Mouse (Mus musculus) liver, adult 2 months (tissue): ENCODE data around the gene Vav2. TPM values are rescaled to one million over a fixed set of nuclear protein-coding genes. Genes with fewer than 3 reads are reported as not detected.

Experiments used
- DNase-seq: peaks from one replicate; pipeline ENCODE4 v3.0.0-alpha.2; 2011; ENCODE audit warnings: low read depth, low spot score; ENCODE audit errors: extremely low read depth
- H3K27ac ChIP-seq: fragments of 200-500 bp; replicated peaks from 2 replicates; pipeline ENCODE4 v1.5.1; 2012; ENCODE audit warnings: low read depth, mild to moderate bottlenecking, control low read depth, inconsistent platforms, low read length; ENCODE audit not compliant: insufficient read depth
- H3K27me3 ChIP-seq: fragments of 200-500 bp; 2 replicates; pipeline ENCODE4 v1.6.1; 2012; ENCODE audit warnings: mild to moderate bottlenecking, moderate library complexity, low read length, inconsistent platforms; ENCODE audit not compliant: control insufficient read depth, insufficient read depth
- H3K36me3 ChIP-seq: fragments of 200-500 bp; 2 replicates; pipeline ENCODE4 v1.6.1; 2012; ENCODE audit warnings: low read length, inconsistent platforms; ENCODE audit not compliant: control insufficient read depth, insufficient read depth
- H3K4me1 ChIP-seq: fragments of 200-500 bp; 2 replicates; pipeline ENCODE4 v1.6.1; 2011; ENCODE audit warnings: low read length; ENCODE audit not compliant: control insufficient read depth, insufficient read depth
- H3K4me3 ChIP-seq: fragments of 200-500 bp; 2 replicates; pipeline ENCODE4 v1.5.1; 2011; ENCODE audit warnings: low read depth, mild to moderate bottlenecking, control low read depth, low read length, moderate library complexity; ENCODE audit not compliant: insufficient read depth
- H3K79me2 ChIP-seq: fragments of 200-500 bp; 2 replicates; pipeline ENCODE4 v1.6.1; 2012; ENCODE audit warnings: inconsistent platforms, mild to moderate bottlenecking, low read length, moderate library complexity; ENCODE audit not compliant: control insufficient read depth, insufficient read depth
- H3K9ac ChIP-seq: fragments of 200-500 bp; 2 replicates; pipeline ENCODE4 v1.6.1; 2012; ENCODE audit warnings: low read depth, mild to moderate bottlenecking, control low read depth, inconsistent platforms, low read length
- CTCF ChIP-seq: fragments of 200-500 bp; IDR thresholded peaks from 2 replicates; pipeline ENCODE4 v1.5.1; 2011; ENCODE audit warnings: low read depth, low read length, control low read depth
- POLR2A ChIP-seq: fragments of 200-500 bp; IDR thresholded peaks from 2 replicates; pipeline ENCODE4 v1.6.1; 2011; ENCODE audit warnings: low read length, control low read depth; ENCODE audit not compliant: insufficient read depth; ENCODE audit errors: extremely low read depth
- WGBS: fragments of 180-500 bp; shearing (Covaris S2); methylation state at CpG from one replicate; pipeline ENCODE4 v1.1.7; 2018; 5-methylcytosine and 5-hydroxymethylcytosine counted together
- polyA plus RNA-seq: library from polyadenylated mRNA; depleted of rRNA; stranded (reverse); fragments of >200 nt; gene quantifications from 2 replicates; pipeline ENCODE4 v1.2.3, GENCODE M21; 2012
- total RNA-seq: library from RNA; depleted of rRNA; stranded (reverse); fragments of >200 nt; gene quantifications from 2 replicates; pipeline ENCODE4 v1.2.3, GENCODE M21; 2014

Gene Vav2
- total and polyA plus RNA-seq, 2 experiments: 17.6 to 26.0 TPM

DNA sequence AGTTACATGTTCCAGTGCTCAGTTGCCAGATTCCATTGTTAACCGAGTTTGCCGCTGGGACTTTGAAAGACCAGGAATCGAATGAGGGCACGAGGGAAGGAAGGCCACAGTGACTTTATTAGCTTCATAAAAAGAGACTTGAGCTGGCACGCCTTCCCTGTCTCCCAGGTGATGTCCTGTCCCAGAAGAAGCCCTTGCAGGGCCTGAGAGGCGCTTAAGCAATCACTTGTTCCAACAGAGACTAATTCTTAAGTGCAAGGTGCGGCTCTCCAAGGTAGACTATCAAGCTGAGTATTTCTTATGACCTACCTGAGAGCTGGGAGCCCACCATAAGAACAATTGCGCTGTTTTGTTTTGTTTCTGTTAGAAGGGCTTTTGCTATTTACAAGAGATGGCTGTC, 57.9 kb downstream of the Vav2 start:
- H3K9ac ChIP-seq: no peak overlapping the region

GRCm38 (mm10) chr2:27365296-27365695, 61.5 kb downstream of the Vav2 start:
- Histone ChIP-seq H3K27me3 (no peaks in the 10 kb centered on the region), H3K4me3 (no peak overlapping the region), H3K9ac (no peak overlapping the region), H3K79me2 (peaks cover 51% of the 10 kb centered on the region), H3K4me1 (no peaks in the 10 kb centered on the region), H3K27ac (no peak overlapping the region), H3K36me3 (no peaks in the 10 kb centered on the region)
- WGBS: 63% methylated on average over 4 of the region's 4 CpGs
- TF ChIP-seq CTCF (no peak), POLR2A (no peak)
- DNase-seq: no peak

More for the DNA sequence above, 57.9 kb downstream of the Vav2 start:
- 90% methylated on average over 8 of the region's 8 CpGs for WGBS
- H3K4me1 ChIP-seq: 0 out of 2 replicates have a peak, but pooled peaks cover 3% of the 10 kb centered on the region
- peaks cover 47% of the 10 kb centered on the region for H3K79me2 ChIP-seq
- TF ChIP-seq CTCF: no peak
- TF ChIP-seq POLR2A: no peak
- no peaks in the 10 kb centered on the region for H3K27me3 ChIP-seq
- no peak overlapping the region for H3K27ac ChIP-seq
- H3K36me3 ChIP-seq: no peaks in the 10 kb centered on the region
- DNase-seq: no peak
- no peak overlapping the region for H3K4me3 ChIP-seq

DNA sequence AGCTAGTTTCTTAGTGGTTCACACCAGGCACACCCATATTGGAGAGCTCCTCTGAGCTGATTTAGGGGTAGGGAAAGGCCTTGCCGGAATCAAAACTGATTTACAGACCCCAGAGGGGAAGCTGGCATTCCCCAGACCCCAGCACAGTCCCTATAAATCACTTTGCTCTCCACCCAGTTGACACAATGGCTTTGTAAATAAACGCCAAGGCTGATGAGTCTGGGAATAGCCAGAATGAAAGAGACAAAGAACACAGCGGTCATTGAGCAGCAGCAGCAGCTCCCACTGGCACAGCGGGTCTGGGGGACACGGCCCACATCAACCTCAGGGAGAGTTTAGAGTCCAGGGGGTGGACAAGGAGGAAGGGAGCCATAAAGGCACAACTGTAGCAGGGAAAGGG, 65.0 kb downstream of the Vav2 start:
- H3K9ac ChIP-seq: no peak overlapping the region
- 72% methylated on average over 5 of the region's 5 CpGs for WGBS
- no peaks in the 10 kb centered on the region for H3K36me3 ChIP-seq
- no peak overlapping the region for H3K27ac ChIP-seq
- H3K27me3 ChIP-seq: no peaks in the 10 kb centered on the region
- peaks cover 55% of the 10 kb centered on the region for H3K79me2 ChIP-seq
- H3K4me1 ChIP-seq: no peaks in the 10 kb centered on the region
- no peak overlapping the region for H3K4me3 ChIP-seq
- TF ChIP-seq CTCF (no peak), POLR2A (no peak)
- no peak for DNase-seq

DNA sequence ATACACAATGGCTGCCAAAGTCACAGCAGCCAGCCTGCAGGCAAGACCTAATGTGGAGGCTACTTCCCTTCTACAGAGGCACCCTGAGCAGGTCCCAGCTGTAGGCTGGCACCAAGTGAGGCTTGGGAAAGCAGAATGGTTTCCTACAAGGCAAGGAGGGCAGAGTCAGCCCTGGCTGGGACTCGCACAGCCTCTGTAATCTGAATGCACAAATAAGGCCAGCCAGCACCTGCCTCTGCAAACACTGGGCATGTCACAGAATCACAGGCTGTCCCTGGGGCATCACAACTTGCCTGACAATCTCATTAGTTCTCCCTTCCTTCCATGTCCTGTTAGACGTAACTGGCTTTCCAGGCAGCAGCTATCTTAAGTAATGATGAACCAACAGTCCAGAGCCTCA, 68.4 kb downstream of the Vav2 start:
- DNase-seq: no peak

DNA sequence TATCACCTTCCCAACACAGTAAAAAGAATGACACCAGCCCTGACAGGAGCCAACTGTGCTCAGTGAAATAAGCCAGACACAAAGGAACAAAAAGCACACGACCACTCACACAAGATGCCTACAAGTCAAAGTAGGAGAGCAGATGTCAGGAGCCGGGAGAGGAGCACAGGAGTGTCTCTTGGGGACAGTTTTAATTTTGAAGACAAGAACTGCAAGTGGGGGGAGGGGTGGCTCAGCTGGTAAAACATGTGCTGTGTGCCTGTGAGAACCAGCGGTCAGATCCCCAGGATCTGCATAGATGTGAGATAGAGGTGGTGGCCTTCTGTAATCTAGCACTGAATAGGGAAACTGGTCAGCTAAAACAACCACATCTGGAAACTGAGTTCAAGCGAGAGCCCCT, 71.1 kb downstream of the Vav2 start:
- WGBS: 91% methylated on average over 4 of the region's 4 CpGs
- H3K27ac ChIP-seq: no peak overlapping the region
- TF ChIP-seq POLR2A (no peak), CTCF (no peak)
- H3K4me1 ChIP-seq: no peaks in the 10 kb centered on the region; the same call in 1 of the 2 replicates
- H3K4me3 ChIP-seq: no peak overlapping the region
- H3K9ac ChIP-seq: no peak overlapping the region
- no peaks in the 10 kb centered on the region for H3K36me3 ChIP-seq
- H3K27me3 ChIP-seq: no peaks in the 10 kb centered on the region
- peaks cover 44% of the 10 kb centered on the region for H3K79me2 ChIP-seq
- DNase-seq: no peak

More for the DNA sequence above, 68.4 kb downstream of the Vav2 start:
- H3K27ac ChIP-seq: no peak overlapping the region
- no peaks in the 10 kb centered on the region for H3K27me3 ChIP-seq
- no peak for TF ChIP-seq POLR2A
- no peak for TF ChIP-seq CTCF
- H3K36me3 ChIP-seq: no peaks in the 10 kb centered on the region
- peaks cover 51% of the 10 kb centered on the region for H3K79me2 ChIP-seq
- 63% methylated on average over 2 of the region's 2 CpGs for WGBS
- H3K4me1 ChIP-seq: no peaks in the 10 kb centered on the region; the same call in 1 of the 2 replicates
- H3K4me3 ChIP-seq: no peak overlapping the region
- H3K9ac ChIP-seq: no peak overlapping the region

- Histone ChIP-seq H3K9ac (no peak overlapping the region), H3K4me1 (no peaks in the 10 kb centered on the region; the same call in 1 of the 2 replicates), H3K27me3 (no peaks in the 10 kb centered on the region), H3K79me2 (peaks cover 41% of the 10 kb centered on the region), H3K4me3 (no peak overlapping the region), H3K36me3 (no peaks in the 10 kb centered on the region), H3K27ac (no peak overlapping the region)
- no peak for DNase-seq
- 76% methylated on average over 6 of the region's 6 CpGs for WGBS
- TF ChIP-seq POLR2A: no peak
- no peak for TF ChIP-seq CTCF
These were observed 72.1 kb downstream of the Vav2 start for GRCm38 (mm10) chr2:27354610-27355211.
